Mouse (Mus musculus) heart, embryonic 13.5 days (tissue): ENCODE measurements around the gene Aqr. TPM values are rescaled to one million over a fixed set of nuclear protein-coding genes. Genes with fewer than 3 reads are reported as not detected.

Experiments used
- ATAC-seq: fragments of 200-750 bp; cut with Nextera tagmentation; 2 replicates; pipeline ENCODE4 v1.8.0; 2017; ENCODE audit warnings: moderate TSS enrichment; ENCODE audit not compliant: insufficient number of reproducible peaks, low FRiP score, low TSS enrichment; ENCODE audit errors: extremely low read depth
- H3K27ac ChIP-seq: fragments of 300-500 bp; sonication (generic); replicated peaks from 2 replicates; pipeline ENCODE4 v1.5.1; 2015; ENCODE audit warnings: moderate library complexity, mild to moderate bottlenecking, inconsistent platforms
- H3K27me3 ChIP-seq: fragments of 300-500 bp; sonication (generic); replicated peaks from 2 replicates; pipeline ENCODE4 v1.6.1; 2015; ENCODE audit warnings: mild to moderate bottlenecking, inconsistent platforms
- H3K36me3 ChIP-seq: fragments of 300-500 bp; sonication (generic); 2 replicates; pipeline ENCODE4 v1.6.1; 2015; ENCODE audit warnings: mild to moderate bottlenecking, inconsistent platforms
- H3K4me1 ChIP-seq: fragments of 300-500 bp; sonication (generic); 2 replicates; pipeline ENCODE4 v1.6.1; 2015; ENCODE audit warnings: inconsistent platforms
- H3K4me2 ChIP-seq: fragments of 300-500 bp; sonication (generic); 2 replicates; pipeline ENCODE4 v1.6.1; 2015; ENCODE audit warnings: inconsistent platforms, mild to moderate bottlenecking, moderate library complexity
- H3K4me3 ChIP-seq: fragments of 300-500 bp; sonication (generic); 2 replicates; pipeline ENCODE4 v1.5.1; 2015; ENCODE audit warnings: moderate library complexity, mild to moderate bottlenecking, inconsistent platforms
- H3K9ac ChIP-seq: fragments of 300-500 bp; sonication (generic); 2 replicates; pipeline ENCODE4 v1.6.1; 2015; ENCODE audit warnings: inconsistent platforms, mild to moderate bottlenecking, moderate library complexity
- H3K9me3 ChIP-seq: fragments of 300-500 bp; sonication (generic); 2 replicates; pipeline ENCODE4 v1.6.1; 2016; ENCODE audit warnings: inconsistent platforms
- WGBS: fragments of 180-500 bp; shearing (Covaris S2); methylation state at CpG from one replicate; pipeline ENCODE4 v1.1.7; 2015; ENCODE audit warnings: mixed read lengths; 5-methylcytosine and 5-hydroxymethylcytosine counted together
- microRNA-seq: library from miRNA; unstranded; fragments of <30 nt; microRNA quantifications from one replicate; pipeline ENCODE4, GENCODE M21; 2016
- polyA plus RNA-seq: library from polyadenylated mRNA; unstranded; fragments of >200 nt; fragmentation: Nextera tagmentation; extraction: Ambion mirVana; gene quantifications from 2 replicates; pipeline ENCODE4 v1.2.1, GENCODE M21; 2015

Gene Aqr
- polyA plus RNA-seq, 1 experiment from 2014 or later: 23.1 TPM

- H3K9me3 ChIP-seq: no peaks in the 10 kb centered on the region
- no peaks in the 10 kb centered on the region for H3K36me3 ChIP-seq
- ATAC-seq: no peak
- peaks cover 18% of the 10 kb centered on the region for H3K4me1 ChIP-seq
- no peak overlapping the region for H3K9ac ChIP-seq
- 54% methylated on average over 2 of the region's 2 CpGs for WGBS
- H3K27ac ChIP-seq: no peak overlapping the region
- no peak overlapping the region for H3K4me2 ChIP-seq
- H3K27me3 ChIP-seq: no peaks in the 10 kb centered on the region
- H3K4me3 ChIP-seq: no peak overlapping the region
Observed at GRCm38 (mm10) chr2:114064004-114064403, 122.8 kb downstream of the Aqr start.

GRCm38 (mm10) chr2:114060071-114060591 is 126.7 kb downstream of the Aqr start:
- Histone ChIP-seq H3K27ac (peak overlapping the region; percentile 53), H3K9ac (no peak overlapping the region), H3K4me3 (no peak overlapping the region), H3K36me3 (no peaks in the 10 kb centered on the region), H3K9me3 (no peaks in the 10 kb centered on the region), H3K4me1 (peaks cover 39% of the 10 kb centered on the region), H3K4me2 (no peak overlapping the region), H3K27me3 (no peaks in the 10 kb centered on the region)
- 41% methylated on average over 6 of the region's 6 CpGs for WGBS
- no peak for ATAC-seq

GRCm38 (mm10) chr2:114059608-114060007 is 127.2 kb downstream of the Aqr start:
- 40% methylated on average over 1 of the region's 1 CpGs for WGBS
- ATAC-seq: no peak
- Histone ChIP-seq H3K27me3 (no peaks in the 10 kb centered on the region), H3K9me3 (no peaks in the 10 kb centered on the region), H3K4me2 (no peak overlapping the region), H3K4me3 (no peak overlapping the region), H3K4me1 (peaks cover 44% of the 10 kb centered on the region), H3K36me3 (no peaks in the 10 kb centered on the region), H3K27ac (no peak overlapping the region; the same call in 1 of the 2 replicates), H3K9ac (no peak overlapping the region)

- no peaks in the 10 kb centered on the region for H3K36me3 ChIP-seq
- H3K4me1 ChIP-seq: peaks cover 50% of the 10 kb centered on the region
- no peaks in the 10 kb centered on the region for H3K9me3 ChIP-seq
- H3K4me2 ChIP-seq: peak overlapping the region; percentile 61
- 51% methylated on average over 10 of the region's 10 CpGs for WGBS
- H3K4me3 ChIP-seq: peak overlapping the region; percentile 26; the same call in 1 of the 2 replicates
- H3K27ac ChIP-seq: peak overlapping the region; percentile 95
- H3K9ac ChIP-seq: peak overlapping the region; percentile 75
- ATAC-seq: no peak
- no peaks in the 10 kb centered on the region for H3K27me3 ChIP-seq
Observed at GRCm38 (mm10) chr2:114058226-114058796, 128.5 kb downstream of the Aqr start.

- Histone ChIP-seq H3K4me1 (peaks cover 53% of the 10 kb centered on the region), H3K9me3 (no peaks in the 10 kb centered on the region), H3K4me3 (peak overlapping the region; percentile 26), H3K27me3 (no peaks in the 10 kb centered on the region), H3K4me2 (peak overlapping the region; percentile 61), H3K9ac (peak overlapping the region; percentile 75), H3K36me3 (no peaks in the 10 kb centered on the region), H3K27ac (peak overlapping the region; percentile 95)
- 7% methylated on average over 10 of the region's 10 CpGs for WGBS
- ATAC-seq: peak; percentile 37
Observed at GRCm38 (mm10) chr2:114057303-114057853, 129.4 kb downstream of the Aqr start.

GRCm38 (mm10) chr2:114054129-114054528 is 132.7 kb downstream of the Aqr start:
- H3K36me3 ChIP-seq: peaks cover 15% of the 10 kb centered on the region
- no peaks in the 10 kb centered on the region for H3K9me3 ChIP-seq
- H3K9ac ChIP-seq: peak overlapping the region; percentile 91
- no peaks in the 10 kb centered on the region for H3K27me3 ChIP-seq
- peaks cover 41% of the 10 kb centered on the region for H3K4me1 ChIP-seq
- WGBS: 26% methylated on average over 4 of the region's 4 CpGs
- peak overlapping the region; percentile 67 for H3K4me2 ChIP-seq
- H3K27ac ChIP-seq: peak overlapping the region; percentile 97
- peak overlapping the region; percentile 63 for H3K4me3 ChIP-seq
- ATAC-seq: peak; percentile 42; the same call in 1 of the 2 replicates

GRCm38 (mm10) chr2:114052696-114053598 is 133.9 kb downstream of the Aqr start, which contains the start of gene Actc1:
Actc1 (minus strand) TSS chr2:114053548.
- peak within 1 kb of the TSS; percentile 91 for H3K9ac ChIP-seq
- H3K36me3 ChIP-seq: peaks cover 27% of the 10 kb centered on the region
- H3K27ac ChIP-seq: peak within 1 kb of the TSS; percentile 97
- H3K9me3 ChIP-seq: no peaks in the 10 kb centered on the region
- peak within 1 kb of the TSS; percentile 63 for H3K4me3 ChIP-seq
- no peaks in the 10 kb centered on the region for H3K27me3 ChIP-seq
- H3K4me1 ChIP-seq: peaks cover 33% of the 10 kb centered on the region
- peak; percentile 75; the same call in 1 of the 2 replicates for ATAC-seq
- H3K4me2 ChIP-seq: peak within 1 kb of the TSS; percentile 67
- 10% methylated on average over 12 of the region's 14 CpGs for WGBS

- Histone ChIP-seq H3K4me1 (peaks cover 25% of the 10 kb centered on the region), H3K27ac (peak overlapping the region; percentile 97), H3K4me3 (peak overlapping the region; percentile 63), H3K9me3 (no peaks in the 10 kb centered on the region), H3K36me3 (peaks cover 37% of the 10 kb centered on the region), H3K9ac (peak overlapping the region; percentile 91), H3K27me3 (no peaks in the 10 kb centered on the region), H3K4me2 (peak overlapping the region; percentile 67)
- ATAC-seq: no peak
- 42% methylated on average over 14 of the region's 14 CpGs for WGBS
Observed at GRCm38 (mm10) chr2:114051871-114052241, 135.0 kb downstream of the Aqr start.

Small RNAs within 50 kb of the gene (microRNA-seq; reads per million reads assigned to microRNA genes)
- not detected for gene Mir7002

Other genes with a start within 250 kb of the Aqr start
- gene Gjd2, start 173.4 kb downstream of the Aqr start, polyA plus RNA-seq: not detected in 2 replicates
- gene Actc1, start 133.5 kb downstream of the Aqr start, polyA plus RNA-seq: 11,395 and 12,800 TPM in 2 replicates
- 2.3 and 3.1 TPM in 2 replicates for gene Zfp770, start 14.4 kb upstream of the Aqr start, polyA plus RNA-seq